Mouse (Mus musculus): ENCODE measurements at regions not wholly inside any gene's neighbourhood (a gene's known extent, or its start where the extent isn't known, plus 50 kb on each side); places are given as distances from the start of the nearest gene placed in this dataset.

DNA sequence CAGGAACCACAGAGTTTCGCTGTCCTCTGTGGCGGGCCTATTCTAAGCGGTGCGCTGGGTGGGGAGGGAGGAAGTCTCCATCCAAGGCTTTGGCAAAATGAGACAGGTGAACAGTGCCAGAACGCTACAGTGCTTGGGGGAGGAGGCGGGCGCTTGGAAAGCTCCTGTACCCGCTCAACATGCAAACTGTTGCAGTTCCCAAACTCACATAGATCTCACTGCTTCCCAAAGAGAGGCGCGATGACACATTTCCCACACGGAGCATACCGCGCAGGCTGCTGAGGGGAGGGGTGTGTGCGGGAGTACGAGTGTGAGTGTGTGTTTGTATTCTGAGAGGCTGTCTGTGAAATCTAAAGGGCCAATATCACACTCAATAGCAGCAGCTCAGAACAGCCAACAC is 345.1 kb downstream of the 3100002H09Rik start:
- TF ChIP-seq HCFC1 (IDR thresholded peaks at IDR 0.05; ENCODE audit: low read depth, low read length), result no peak
- TF ChIP-seq TBP (IDR thresholded peaks at IDR 0.05; ENCODE audit: low read depth, low read length), result no peak
- TF ChIP-seq UBTF (IDR thresholded peaks at IDR 0.05; ENCODE audit: borderline replicate concordance, insufficient read depth, low read depth, low read length), result no peak
- TF ChIP-seq MXI1 (IDR thresholded peaks at IDR 0.05; ENCODE audit: low read depth, low read length), result no peak
- TF ChIP-seq RCOR1 (IDR thresholded peaks at IDR 0.05; ENCODE audit: low read depth, low read length), result no peak
- no peak for TF ChIP-seq MYC (IDR thresholded peaks at IDR 0.05; ENCODE audit: low read depth, low read length)
- TF ChIP-seq ZMIZ1 (IDR thresholded peaks at IDR 0.05; ENCODE audit: low read depth, low read length), result no peak
- no peak for TF ChIP-seq BHLHE40 (IDR thresholded peaks at IDR 0.05; ENCODE audit: borderline replicate concordance, low read depth, low read length)
- H3K9me3 ChIP-seq (replicated peaks; ENCODE audit: insufficient read depth, low read length), result no peaks in the 10 kb centered on the region
- no peaks in the 10 kb centered on the region for H3K79me2 ChIP-seq (ENCODE audit: control insufficient read depth, insufficient read depth, low read length, poor library complexity)
- H3K4me3 ChIP-seq (ENCODE audit: control insufficient read depth in 1 of 2, insufficient read depth in 1 of 2, low read depth in 2 of 2, low read length in 2 of 2), result no peak overlapping the region
- no peak overlapping the region for H3K9ac ChIP-seq (ENCODE audit: control insufficient read depth, low read depth, low read length, poor library complexity, severe bottlenecking)
- no peaks in the 10 kb centered on the region for H3K4me1 ChIP-seq (ENCODE audit: control insufficient read depth in 1 of 2, insufficient read depth in 2 of 2, low read length in 2 of 2)
- no peaks in the 10 kb centered on the region for H3K27me3 ChIP-seq (ENCODE audit: control insufficient read depth in 1 of 2, insufficient read depth in 2 of 2, low read length in 2 of 2)
- DNase-seq (ENCODE audit: low read depth, low spot score), result no peak
- no peaks in the 10 kb centered on the region for H3K36me3 ChIP-seq (ENCODE audit: control insufficient read depth in 1 of 2, insufficient read depth in 2 of 2, low read length in 2 of 2)
- H3K27ac ChIP-seq (ENCODE audit: control insufficient read depth, low read depth, low read length), result no peak overlapping the region

- no peak for DNase-seq (ENCODE audit: low read depth, low spot score)
- Histone ChIP-seq H3K4me1 (ENCODE audit: control insufficient read depth in 1 of 2, insufficient read depth in 2 of 2, low read length in 2 of 2) (no peaks in the 10 kb centered on the region), H3K79me2 (ENCODE audit: control insufficient read depth, insufficient read depth, low read length, poor library complexity) (no peaks in the 10 kb centered on the region), H3K36me3 (ENCODE audit: control insufficient read depth in 1 of 2, insufficient read depth in 2 of 2, low read length in 2 of 2) (no peaks in the 10 kb centered on the region), H3K9me3 (replicated peaks; ENCODE audit: insufficient read depth, low read length) (no peaks in the 10 kb centered on the region), H3K4me3 (ENCODE audit: control insufficient read depth in 1 of 2, insufficient read depth in 1 of 2, low read depth in 2 of 2, low read length in 2 of 2) (no peak overlapping the region), H3K27me3 (ENCODE audit: control insufficient read depth in 1 of 2, insufficient read depth in 2 of 2, low read length in 2 of 2) (no peaks in the 10 kb centered on the region), H3K27ac (ENCODE audit: control insufficient read depth, low read depth, low read length) (no peak overlapping the region), H3K9ac (ENCODE audit: control insufficient read depth, low read depth, low read length, poor library complexity, severe bottlenecking) (no peak overlapping the region)
- TF ChIP-seq KAT2A (conservative IDR thresholded peaks at IDR 0.05; ENCODE audit: low read depth, low read length) (no peak), MAFK (IDR thresholded peaks at IDR 0.05; ENCODE audit: borderline replicate concordance, low read depth, low read length) (no peak), MYC (IDR thresholded peaks at IDR 0.05; ENCODE audit: low read depth, low read length) (no peak), HCFC1 (IDR thresholded peaks at IDR 0.05; ENCODE audit: low read depth, low read length) (no peak), GATA1 (IDR thresholded peaks at IDR 0.05; ENCODE audit: low read depth, low read length) (no peak), GABPA (IDR thresholded peaks at IDR 0.05; ENCODE audit: low read depth, low read length) (no peak), ETS1 (IDR thresholded peaks at IDR 0.05; ENCODE audit: low read depth, low read length) (no peak), MAX (IDR thresholded peaks at IDR 0.05; ENCODE audit: low read length) (no peak), ZNF384 (IDR thresholded peaks at IDR 0.05; ENCODE audit: low read depth, low read length) (no peak), USF2 (IDR thresholded peaks at IDR 0.05; ENCODE audit: borderline replicate concordance in 1 of 2, insufficient read depth in 1 of 2, low read depth in 1 of 2, low read length in 2 of 2) (no peak)
Measured at GRCm38 (mm10) chr4:124257006-124257405, 339.2 kb upstream of the 4930535I16Rik start.
